ENCODE assay signal across 8 mouse cellular contexts in the genomic region with DNA sequence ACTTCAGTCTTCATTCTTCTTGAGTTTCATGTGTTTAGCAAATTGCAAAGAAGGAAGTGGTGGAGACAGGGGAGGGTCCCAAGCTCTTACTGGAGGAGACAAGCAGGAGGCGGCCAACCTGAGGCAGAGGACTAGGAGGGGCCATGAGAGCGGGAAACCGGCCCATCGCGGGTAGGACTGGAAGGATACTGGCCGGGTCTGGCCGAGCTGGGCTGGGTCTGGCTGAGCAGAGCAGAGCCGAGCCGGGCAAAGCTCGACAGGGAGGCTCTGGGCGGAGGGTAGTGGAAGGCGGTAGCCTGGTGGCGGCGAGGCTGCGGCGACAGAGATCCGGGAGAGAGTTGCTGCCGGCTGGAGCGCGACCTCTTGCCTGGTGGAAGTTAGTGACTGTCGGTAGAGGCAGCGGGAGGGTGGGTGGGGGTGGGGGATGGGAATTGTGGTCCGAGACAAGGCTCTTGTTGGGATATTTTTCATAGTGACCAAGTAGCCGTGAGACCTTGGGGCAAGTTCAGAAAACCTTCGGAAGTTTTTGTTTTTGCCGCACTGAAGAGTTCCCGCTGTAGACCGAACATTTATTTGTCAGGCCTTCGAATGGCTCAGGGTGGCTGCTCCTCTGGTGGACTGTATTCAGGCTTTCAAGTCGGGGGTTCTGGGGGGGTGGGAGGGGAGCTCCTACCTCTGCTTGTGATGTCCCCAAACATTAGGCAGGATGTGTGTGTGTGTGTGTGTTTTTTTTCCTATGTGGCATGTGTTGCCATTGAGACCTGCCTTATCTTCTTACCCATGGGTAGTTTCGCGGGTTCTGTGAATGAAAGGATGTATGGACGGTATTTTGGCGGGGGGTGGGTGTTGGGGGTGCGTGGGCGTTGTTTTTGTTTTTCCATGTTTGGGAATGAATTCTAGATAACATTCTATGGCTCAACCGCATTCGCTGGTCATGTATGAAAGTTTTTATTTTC. TPM values are rescaled to one million over a fixed set of nuclear protein-coding genes. Genes with fewer than 3 reads are reported as not detected.
DNase-seq lines count a peak whose midpoint lies in the region; ATAC-seq and TF ChIP-seq lines count a peak whose summit lies in the region.

A gene (plus strand): TSS at position 106 of the 956 bp plus-strand sequence.

- peak within 1 kb of the TSS; percentile 65; the same call in 1 of the 2 replicates for H3K27ac ChIP-seq in embryonic facial prominence, embryonic 15.5 days (replicated peaks)
- H3K27ac ChIP-seq in heart, embryonic 13.5 days (replicated peaks): peak within 1 kb of the TSS; percentile 86
- peak within 1 kb of the TSS; percentile 80 for H3K27ac ChIP-seq in kidney, postnatal 0 days
- H3K27ac ChIP-seq in macrophage: peak within 1 kb of the TSS; percentile 16

- H3K4me3 ChIP-seq in embryonic facial prominence, embryonic 15.5 days (replicated peaks): peak within 1 kb of the TSS; percentile 52
- H3K4me3 ChIP-seq in heart, embryonic 13.5 days: peak within 1 kb of the TSS; percentile 62
- peak within 1 kb of the TSS; percentile 41 for H3K4me3 ChIP-seq in kidney, postnatal 0 days (replicated peaks; ENCODE audit: low read depth, low read length)
- peak within 1 kb of the TSS; percentile 39 for H3K4me3 ChIP-seq in macrophage (ENCODE audit: inconsistent target)

- WGBS in embryonic facial prominence, embryonic 15.5 days: 18% methylated on average over 38 of the region's 38 CpGs
- WGBS in heart, embryonic 13.5 days: 11% methylated on average over 38 of the region's 38 CpGs
- WGBS in kidney, postnatal 0 days: 9% methylated on average over 36 of the region's 38 CpGs
- 5% methylated on average over 31 of the region's 38 CpGs for WGBS in macrophage (ENCODE audit: missing documents)

- no peak within 1 kb of the TSS; the same call in 1 of the 2 replicates for H3K9ac ChIP-seq in embryonic facial prominence, embryonic 15.5 days
- H3K9ac ChIP-seq in heart, embryonic 13.5 days: peak within 1 kb of the TSS; percentile 85
- H3K9ac ChIP-seq in kidney, postnatal 0 days (ENCODE audit: low read depth, low read length): peak within 1 kb of the TSS; percentile 61

- H3K79me2 ChIP-seq in macrophage (ENCODE audit: inconsistent target): peaks cover 7% of the 10 kb centered on the region; the same call in 1 of the 2 replicates

- H3K4me1 ChIP-seq in embryonic facial prominence, embryonic 15.5 days: peaks cover 17% of the 10 kb centered on the region
- peaks cover 27% of the 10 kb centered on the region for H3K4me1 ChIP-seq in heart, embryonic 13.5 days
- H3K4me1 ChIP-seq in kidney, postnatal 0 days (replicated peaks; ENCODE audit: insufficient read depth, low read length): peaks cover 8% of the 10 kb centered on the region; the same call in 1 of the 2 replicates

- no peak for TF ChIP-seq CTCF in kidney, postnatal 0 days (IDR thresholded peaks at IDR 0.05; ENCODE audit: low read depth)

- H3K9me3 ChIP-seq in embryonic facial prominence, embryonic 15.5 days (replicated peaks): no peaks in the 10 kb centered on the region
- H3K9me3 ChIP-seq in heart, embryonic 13.5 days: no peaks in the 10 kb centered on the region
- H3K9me3 ChIP-seq in kidney, postnatal 0 days (replicated peaks; ENCODE audit: low read length): no peaks in the 10 kb centered on the region

- H3K36me3 ChIP-seq in embryonic facial prominence, embryonic 15.5 days: no peaks in the 10 kb centered on the region
- peaks cover 20% of the 10 kb centered on the region for H3K36me3 ChIP-seq in heart, embryonic 13.5 days
- H3K36me3 ChIP-seq in kidney, postnatal 0 days (ENCODE audit: insufficient read depth, low read length): no peaks in the 10 kb centered on the region
- H3K36me3 ChIP-seq in macrophage (ENCODE audit: inconsistent target): no peaks in the 10 kb centered on the region

- peak; percentile 91 for ATAC-seq in embryonic facial prominence, embryonic 15.5 days (ENCODE audit: insufficient number of reproducible peaks, low FRiP score, low TSS enrichment, low read depth)
- peak; percentile 72 for ATAC-seq in heart, embryonic 13.5 days (ENCODE audit: extremely low read depth, insufficient number of reproducible peaks, low FRiP score, low TSS enrichment)
- peak; percentile 98 for ATAC-seq in kidney, postnatal 0 days (replicated peaks; ENCODE audit: low FRiP score, low read depth)

- peak within 1 kb of the TSS; percentile 61 for H3K4me2 ChIP-seq in embryonic facial prominence, embryonic 15.5 days (replicated peaks)
- H3K4me2 ChIP-seq in heart, embryonic 13.5 days: peak within 1 kb of the TSS; percentile 68
- peak within 1 kb of the TSS; percentile 62 for H3K4me2 ChIP-seq in kidney, postnatal 0 days (ENCODE audit: low read length)

- DNase-seq in 416B (ENCODE audit: low read depth) (peak; percentile 87), WW6 (ENCODE audit: low read depth, low spot score) (peak; percentile 24)
- peak; percentile 98 for DNase-seq in kidney, postnatal 0 days (ENCODE audit: low spot score)
- DNase-seq in skeletal muscle tissue, adult 2 months (ENCODE audit: low read depth, low spot score): peak; percentile 87
- DNase-seq in left cerebral cortex, adult 11 months (ENCODE audit: low spot score): no peak

- H3K27me3 ChIP-seq in embryonic facial prominence, embryonic 15.5 days: no peaks in the 10 kb centered on the region
- H3K27me3 ChIP-seq in heart, embryonic 13.5 days (replicated peaks): no peaks in the 10 kb centered on the region
- no peaks in the 10 kb centered on the region for H3K27me3 ChIP-seq in kidney, postnatal 0 days (ENCODE audit: insufficient read depth, low read length)

RNA-seq across cellular contexts. Expression of the gene that starts here (rescaled TPM):
- 31.3 and 31.7 TPM in 2 replicates for polyA plus RNA-seq in embryonic facial prominence, embryonic 15.5 days (2015; fragmentation: Nextera tagmentation; extraction: Ambion mirVana)
- 36.2 and 37.0 TPM in 2 replicates for polyA plus RNA-seq in heart, embryonic 13.5 days (2015; fragmentation: Nextera tagmentation; extraction: Ambion mirVana)
- polyA plus RNA-seq in kidney, postnatal 0 days (2015; fragmentation: Nextera tagmentation; extraction: Ambion mirVana): 36.7 and 41.4 TPM in 2 replicates
- total RNA-seq in macrophage (2018; cell fraction: chromatin; rRNA removed): 10 to 100 TPM in 22 of 26 experiments, 1 to 10 TPM in 4; 7.8 to 99.0 (median 22.4) TPM
- total RNA-seq in macrophage (2018; cell fraction: cytosol; rRNA removed): 10 to 100 TPM in 17 of 26 experiments, 1 to 10 TPM in 9; 7.5 to 45.7 (median 17.1) TPM
- total RNA-seq in macrophage (2018; cell fraction: nucleus; rRNA removed): 100 to 1,000 TPM in 3 of 26 experiments, 10 to 100 TPM in 22, 1 to 10 TPM in 1; 9.0 to 139 (median 34.7) TPM
- 7.1 to 26.9 TPM (median 13.4 TPM) in 3 replicates for polyA plus RNA-seq in macrophage (2018)

Comparison
In these comparisons a context has a peak if more than half of its experiments do, and no peak if none do; other contexts are left out.
1. H3K27ac ChIP-seq: peak in every context shown above with its lines; median percentile 86 in heart, embryonic 13.5 days; 80 in kidney, postnatal 0 days; 65 in embryonic facial prominence, embryonic 15.5 days; 16 in macrophage.